Mouse (Mus musculus) G1E (cell line): ENCODE results near the gene Olfr798. TPM values are rescaled to one million over a fixed set of nuclear protein-coding genes. Genes with fewer than 3 reads are reported as not detected.

Experiments used
- ATAC-seq: 2 replicates; pipeline ENCODE4 v1.8.0; 2016; ENCODE audit warnings: mild to moderate bottlenecking; ENCODE audit not compliant: insufficient number of reproducible peaks, poor library complexity, low FRiP score, severe bottlenecking; ENCODE audit errors: extremely low read depth
- DNase-seq: peaks from one replicate; pipeline ENCODE4 v3.0.0; 2012; ENCODE audit warnings: low spot score
- H3K27me3 ChIP-seq: 2 replicates; pipeline ENCODE4 v1.6.1; 2012; ENCODE audit warnings: mild to moderate bottlenecking, low read length, inconsistent platforms; ENCODE audit not compliant: insufficient read depth
- H3K36me3 ChIP-seq: replicated peaks from 2 replicates; pipeline ENCODE3; 2012; ENCODE audit warnings: mild to moderate bottlenecking, inconsistent platforms
- H3K4me1 ChIP-seq: 2 replicates; pipeline ENCODE4 v1.6.1; 2012; ENCODE audit warnings: low read depth, low read length, inconsistent platforms, mixed read lengths; ENCODE audit not compliant: insufficient read depth
- H3K4me3 ChIP-seq: 2 replicates; pipeline ENCODE4 v1.5.1; 2012; ENCODE audit warnings: low read depth, mild to moderate bottlenecking, inconsistent platforms, low read length, moderate library complexity, mixed read lengths
- H3K9me3 ChIP-seq: replicated peaks from 2 replicates; pipeline ENCODE4 v1.6.1; 2012; ENCODE audit warnings: inconsistent platforms
- CTCF ChIP-seq: IDR thresholded peaks from 2 replicates; pipeline ENCODE4 v1.5.1; 2012; ENCODE audit warnings: low read depth, low read length, inconsistent platforms, mixed read lengths
- GATA1 ChIP-seq: IDR thresholded peaks from 2 replicates; pipeline ENCODE4 v1.6.1; 2012; ENCODE audit warnings: borderline replicate concordance, low read length, inconsistent platforms, mixed read lengths
- GATA2 ChIP-seq: IDR thresholded peaks from 2 replicates; pipeline ENCODE4 v1.6.1; 2012; ENCODE audit warnings: low read depth, low read length, inconsistent platforms, borderline replicate concordance
- POLR2AphosphoS5 ChIP-seq: IDR thresholded peaks from 2 replicates; pipeline ENCODE4 v1.6.1; 2012; ENCODE audit warnings: low read depth, low read length, inconsistent platforms; ENCODE audit not compliant: insufficient replicate concordance
- TAL1 ChIP-seq: conservative IDR thresholded peaks from 2 replicates; pipeline ENCODE4 v1.6.1; 2012; ENCODE audit warnings: low read depth, low read length, inconsistent platforms, mixed read lengths
- polyA plus RNA-seq: library from polyadenylated mRNA; stranded (reverse); fragments of >175 nt; gene quantifications from 2 replicates; pipeline ENCODE4 v1.2.3, GENCODE M21; 2012
- total RNA-seq, 2 experiments: library from RNA; stranded (forward) in 1 of 2; stranded (reverse) in 1 of 2; fragments of 200-1000 nt in 1 of 2; fragments of >200 nt in 1 of 2; fragmentation: Nextera tagmentation in 1 of 2; gene quantifications; 2 replicates each; pipeline ENCODE4 v1.2.3; 2014 to 2017

Gene Olfr798
- total and polyA plus RNA-seq, 3 experiments: not detected

DNA sequence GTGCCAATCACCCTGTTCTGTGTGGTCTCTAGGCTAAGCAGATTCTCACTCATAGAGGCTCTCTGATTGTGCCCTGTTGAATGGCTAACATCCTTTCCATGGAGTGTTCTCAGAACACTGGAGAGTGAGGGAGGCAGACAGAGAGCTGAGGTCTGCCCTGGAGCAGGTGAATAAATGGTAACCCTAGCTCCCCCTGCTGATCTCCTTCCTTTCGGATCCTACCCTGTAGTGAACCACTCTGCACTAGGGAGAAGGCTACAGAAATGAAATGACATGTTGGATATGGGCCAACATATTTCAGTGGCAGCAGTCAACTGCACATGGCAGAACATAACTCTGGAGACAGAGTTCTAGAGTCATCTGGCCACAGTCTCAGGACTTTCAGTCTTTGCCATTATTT, 6.0 kb downstream of the Olfr798 start:
- DNase-seq (no peak), ATAC-seq (no peak; the same call in 1 of the 2 replicates)
- Histone ChIP-seq H3K4me1 (no peaks in the 10 kb centered on the region), H3K9me3 (no peaks in the 10 kb centered on the region), H3K27me3 (no peaks in the 10 kb centered on the region), H3K4me3 (no peak overlapping the region), H3K36me3 (no peaks in the 10 kb centered on the region)
- TF ChIP-seq CTCF: no peak
- TF ChIP-seq GATA1: no peak
- no peak for TF ChIP-seq POLR2AphosphoS5
- no peak for TF ChIP-seq GATA2
- no peak for TF ChIP-seq TAL1

DNA sequence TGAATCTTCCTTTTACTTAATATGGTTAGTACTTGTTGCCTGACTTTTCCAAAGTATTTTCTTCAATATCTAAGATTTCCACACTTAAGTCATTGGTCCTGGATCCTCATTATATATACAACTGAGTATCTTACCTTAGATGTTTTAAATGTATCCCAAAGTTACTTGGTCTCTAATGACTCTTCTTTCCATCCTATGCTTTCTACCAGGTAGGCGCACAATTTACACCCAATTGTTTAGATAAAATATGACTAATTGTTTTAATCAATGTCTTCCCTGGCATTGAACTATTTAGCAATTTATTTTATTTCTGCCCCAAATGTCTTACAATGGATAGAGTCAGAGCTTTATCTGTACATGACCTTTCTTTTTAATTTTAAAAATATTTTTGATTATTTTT, 15.3 kb downstream of the Olfr798 start, which contains the start of gene Olfr796:
Gene Olfr796, minus strand, starts transcription at position 101 of the 400 bp plus-strand sequence.
- no peak for ATAC-seq

DNA sequence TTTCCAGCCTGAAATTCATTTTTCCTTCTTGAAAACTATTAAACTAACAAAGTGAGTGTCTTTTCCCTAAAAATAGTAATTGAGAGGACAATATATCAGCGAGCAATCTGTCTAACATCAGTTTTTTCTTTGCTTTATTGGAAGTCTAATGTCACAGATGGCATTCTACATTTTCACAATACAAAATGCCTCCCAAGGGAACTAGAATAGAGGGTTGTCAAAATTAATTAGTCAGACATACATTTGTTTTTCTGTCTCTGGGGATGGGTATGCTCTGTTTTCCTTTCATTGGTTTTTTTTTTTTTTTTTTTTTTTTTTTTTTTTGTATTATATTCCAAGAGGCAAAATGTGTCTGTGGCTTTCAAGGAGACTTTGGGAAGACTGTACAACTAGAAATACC, 50.7 kb downstream of the Olfr798 start:
- Histone ChIP-seq H3K4me1 (no peaks in the 10 kb centered on the region), H3K36me3 (no peaks in the 10 kb centered on the region), H3K4me3 (no peak overlapping the region), H3K27me3 (no peaks in the 10 kb centered on the region), H3K9me3 (no peaks in the 10 kb centered on the region)
- DNase-seq (no peak), ATAC-seq (no peak)
- TF ChIP-seq GATA2: no peak
- TF ChIP-seq POLR2AphosphoS5: no peak
- no peak for TF ChIP-seq GATA1
- TF ChIP-seq TAL1: no peak
- no peak for TF ChIP-seq CTCF

More for the DNA sequence above, 15.3 kb downstream of the Olfr798 start, which contains the start of gene Olfr796:
- no peak within 1 kb of the TSS for H3K4me3 ChIP-seq
- TF ChIP-seq CTCF (no peak), GATA1 (no peak), GATA2 (no peak), POLR2AphosphoS5 (no peak), TAL1 (no peak)
- no peaks in the 10 kb centered on the region for H3K4me1 ChIP-seq
- no peak for DNase-seq
- no peaks in the 10 kb centered on the region for H3K9me3 ChIP-seq
- no peaks in the 10 kb centered on the region for H3K27me3 ChIP-seq
- H3K36me3 ChIP-seq: no peaks in the 10 kb centered on the region

Other genes starting within 250 kb of the Olfr798 start
Only the 20 nearest of the 26 such genes appear.
- gene Olfr787, start 166.1 kb downstream of the Olfr798 start, total RNA-seq (2014; fragmentation: Nextera tagmentation): not detected in 2 replicates
- 0.16 TPM in 1 of 2 replicates, not detected in the other for gene Olfr787, start 166.1 kb downstream of the Olfr798 start, total RNA-seq (2017)
- gene Olfr787, start 166.1 kb downstream of the Olfr798 start, polyA plus RNA-seq: not detected in 2 replicates
- gene Olfr788, start 156.9 kb downstream of the Olfr798 start, total RNA-seq (2014; fragmentation: Nextera tagmentation): not detected in 2 replicates
- 0.17 and 0.76 TPM in 2 replicates for gene Olfr788, start 156.9 kb downstream of the Olfr798 start, total RNA-seq (2017)
- 0.02 TPM in 1 of 2 replicates, not detected in the other for gene Olfr788, start 156.9 kb downstream of the Olfr798 start, polyA plus RNA-seq
- gene Olfr789, start 143.2 kb downstream of the Olfr798 start, total RNA-seq (2014; fragmentation: Nextera tagmentation): not detected in 2 replicates
- gene Olfr789, start 143.2 kb downstream of the Olfr798 start, total RNA-seq (2017): 0.05 and 0.06 TPM in 2 replicates
- gene Olfr789, start 143.2 kb downstream of the Olfr798 start, polyA plus RNA-seq: not detected in 2 replicates
- gene Olfr790, start 129.4 kb downstream of the Olfr798 start, total RNA-seq (2014; fragmentation: Nextera tagmentation): not detected in 2 replicates
- gene Olfr790, start 129.4 kb downstream of the Olfr798 start, total RNA-seq (2017): 0.11 TPM in 1 of 2 replicates, not detected in the other
- gene Olfr790, start 129.4 kb downstream of the Olfr798 start, polyA plus RNA-seq: not detected in 2 replicates
- gene Olfr791, start 106.1 kb downstream of the Olfr798 start, total RNA-seq (2014; fragmentation: Nextera tagmentation): not detected in 2 replicates
- gene Olfr791, start 106.1 kb downstream of the Olfr798 start, total RNA-seq (2017): 0.05 and 0.29 TPM in 2 replicates
- gene Olfr791, start 106.1 kb downstream of the Olfr798 start, polyA plus RNA-seq: not detected in 2 replicates
- gene Olfr792, start 88.8 kb downstream of the Olfr798 start, total RNA-seq (2014; fragmentation: Nextera tagmentation): not detected in 2 replicates
- not detected in 2 replicates for gene Olfr792, start 88.8 kb downstream of the Olfr798 start, total RNA-seq (2017)
- not detected in 2 replicates for gene Olfr792, start 88.8 kb downstream of the Olfr798 start, polyA plus RNA-seq
- not detected in 2 replicates for gene Olfr794, start 60.3 kb downstream of the Olfr798 start, total RNA-seq (2014; fragmentation: Nextera tagmentation)
- gene Olfr794, start 60.3 kb downstream of the Olfr798 start, total RNA-seq (2017): 0.27 TPM in 1 of 2 replicates, not detected in the other
- not detected in 2 replicates for gene Olfr794, start 60.3 kb downstream of the Olfr798 start, polyA plus RNA-seq
- not detected in 2 replicates for gene Olfr796, start 15.4 kb downstream of the Olfr798 start, total RNA-seq (2014; fragmentation: Nextera tagmentation)
- gene Olfr796, start 15.4 kb downstream of the Olfr798 start, total RNA-seq (2017): 0.22 and 0.23 TPM in 2 replicates
- not detected in 2 replicates for gene Olfr796, start 15.4 kb downstream of the Olfr798 start, polyA plus RNA-seq
- gene Olfr799, start 9.6 kb upstream of the Olfr798 start, total RNA-seq (2014; fragmentation: Nextera tagmentation): not detected in 2 replicates
- gene Olfr799, start 9.6 kb upstream of the Olfr798 start, total RNA-seq (2017): 0.05 TPM in 1 of 2 replicates, not detected in the other
- gene Olfr799, start 9.6 kb upstream of the Olfr798 start, polyA plus RNA-seq: not detected in 2 replicates
- not detected in 2 replicates for gene Olfr800, start 29.8 kb upstream of the Olfr798 start, total RNA-seq (2014; fragmentation: Nextera tagmentation)
- 0.12 and 0.27 TPM in 2 replicates for gene Olfr800, start 29.8 kb upstream of the Olfr798 start, total RNA-seq (2017)
- gene Olfr800, start 29.8 kb upstream of the Olfr798 start, polyA plus RNA-seq: not detected in 2 replicates
- not detected in 2 replicates for gene Olfr801, start 45.9 kb upstream of the Olfr798 start, total RNA-seq (2014; fragmentation: Nextera tagmentation)
- 0.06 and 0.16 TPM in 2 replicates for gene Olfr801, start 45.9 kb upstream of the Olfr798 start, total RNA-seq (2017)
- gene Olfr801, start 45.9 kb upstream of the Olfr798 start, polyA plus RNA-seq: not detected in 2 replicates
- not detected in 2 replicates for gene Olfr802, start 60.2 kb upstream of the Olfr798 start, total RNA-seq (2014; fragmentation: Nextera tagmentation)
- gene Olfr802, start 60.2 kb upstream of the Olfr798 start, total RNA-seq (2017): 0.05 and 0.17 TPM in 2 replicates
- not detected in 2 replicates for gene Olfr802, start 60.2 kb upstream of the Olfr798 start, polyA plus RNA-seq
- not detected in 2 replicates for gene Olfr803, start 66.4 kb upstream of the Olfr798 start, total RNA-seq (2014; fragmentation: Nextera tagmentation)
- gene Olfr803, start 66.4 kb upstream of the Olfr798 start, total RNA-seq (2017): 0.05 TPM in 1 of 2 replicates, not detected in the other
- not detected in 2 replicates for gene Olfr803, start 66.4 kb upstream of the Olfr798 start, polyA plus RNA-seq
- gene Olfr804, start 75.3 kb upstream of the Olfr798 start, total RNA-seq (2014; fragmentation: Nextera tagmentation): not detected in 2 replicates
- under 0.01 and 0.22 TPM in 2 replicates for gene Olfr804, start 75.3 kb upstream of the Olfr798 start, total RNA-seq (2017)
- gene Olfr804, start 75.3 kb upstream of the Olfr798 start, polyA plus RNA-seq: not detected in 2 replicates
- not detected in 2 replicates for gene Olfr805, start 101.4 kb upstream of the Olfr798 start, total RNA-seq (2014; fragmentation: Nextera tagmentation)
- 0.06 and 0.16 TPM in 2 replicates for gene Olfr805, start 101.4 kb upstream of the Olfr798 start, total RNA-seq (2017)
- not detected in 2 replicates for gene Olfr805, start 101.4 kb upstream of the Olfr798 start, polyA plus RNA-seq
- not detected in 2 replicates for gene Olfr806, start 114.0 kb upstream of the Olfr798 start, total RNA-seq (2014; fragmentation: Nextera tagmentation)
- 0.05 and 0.06 TPM in 2 replicates for gene Olfr806, start 114.0 kb upstream of the Olfr798 start, total RNA-seq (2017)
- not detected in 2 replicates for gene Olfr806, start 114.0 kb upstream of the Olfr798 start, polyA plus RNA-seq
- gene Olfr807, start 129.9 kb upstream of the Olfr798 start, total RNA-seq (2014; fragmentation: Nextera tagmentation): not detected in 2 replicates
- gene Olfr807, start 129.9 kb upstream of the Olfr798 start, total RNA-seq (2017): 0.23 TPM in 1 of 2 replicates, not detected in the other
- not detected in 2 replicates for gene Olfr807, start 129.9 kb upstream of the Olfr798 start, polyA plus RNA-seq
- gene Olfr808, start 137.5 kb upstream of the Olfr798 start, total RNA-seq (2014; fragmentation: Nextera tagmentation): not detected in 2 replicates
- gene Olfr808, start 137.5 kb upstream of the Olfr798 start, total RNA-seq (2017): 0.12 and 0.22 TPM in 2 replicates
- gene Olfr808, start 137.5 kb upstream of the Olfr798 start, polyA plus RNA-seq: not detected in 2 replicates
- not detected in 2 replicates for gene Olfr809, start 146.7 kb upstream of the Olfr798 start, total RNA-seq (2014; fragmentation: Nextera tagmentation)
- 0.27 TPM in 1 of 2 replicates, not detected in the other for gene Olfr809, start 146.7 kb upstream of the Olfr798 start, total RNA-seq (2017)
- gene Olfr809, start 146.7 kb upstream of the Olfr798 start, polyA plus RNA-seq: not detected in 2 replicates
- gene Olfr810, start 167.0 kb upstream of the Olfr798 start, total RNA-seq (2014; fragmentation: Nextera tagmentation): not detected in 2 replicates
- gene Olfr810, start 167.0 kb upstream of the Olfr798 start, total RNA-seq (2017): 0.05 and 0.06 TPM in 2 replicates
- gene Olfr810, start 167.0 kb upstream of the Olfr798 start, polyA plus RNA-seq: not detected in 2 replicates